Mouse (Mus musculus): ENCODE measurements around the gene Zfp446.

Zfp446 gene

GRCm38 (mm10) chr7:12987409-12988189 is 10.0 kb downstream of the Zfp446 start:
- no peak for DNase-seq

- DNase-seq, result no peak
Observed at GRCm38 (mm10) chr7:12992222-12992621, 14.6 kb downstream of the Zfp446 start.

- no peak for DNase-seq
Observed at GRCm38 (mm10) chr7:12993148-12993547, 15.5 kb downstream of the Zfp446 start.

- DNase-seq, result no peak
Observed at GRCm38 (mm10) chr7:12995862-12996261, 18.2 kb downstream of the Zfp446 start.

GRCm38 (mm10) chr7:12997230-12997629 is 19.6 kb downstream of the Zfp446 start:
- no peak for DNase-seq

- no peak for DNase-seq
Observed at GRCm38 (mm10) chr7:12998053-12998452, 20.4 kb downstream of the Zfp446 start, which contains the start of gene Slc27a5. TSS of gene Slc27a5 (minus strand) at chr7:12998192.

- DNase-seq, result no peak
Observed at GRCm38 (mm10) chr7:12998851-12999250, 21.2 kb downstream of the Zfp446 start, which contains the start of gene Trim28. TSS of gene Trim28 (plus strand) at chr7:12999114.

GRCm38 (mm10) chr7:13001584-13001983 is 23.9 kb downstream of the Zfp446 start:
- no peak for DNase-seq

GRCm38 (mm10) chr7:13003380-13003779 is 25.7 kb downstream of the Zfp446 start:
- no peak for DNase-seq

GRCm38 (mm10) chr7:13006011-13006410 is 28.4 kb downstream of the Zfp446 start:
- DNase-seq, result no peak

GRCm38 (mm10) chr7:13006531-13006930 is 28.9 kb downstream of the Zfp446 start:
- no peak for DNase-seq

GRCm38 (mm10) chr7:13007341-13008092 is 29.9 kb downstream of the Zfp446 start:
- no peak for DNase-seq

- peak; percentile 78 to 90 for DNase-seq
Observed at GRCm38 (mm10) chr7:13009143-13010004, 31.7 kb downstream of the Zfp446 start.

- no peak for DNase-seq
Observed at GRCm38 (mm10) chr7:13010005-13010908, 32.6 kb downstream of the Zfp446 start, which contains the start of gene Zbtb45. TSS of gene Zbtb45 (minus strand) at chr7:13010034.

GRCm38 (mm10) chr7:13013671-13014070 is 36.0 kb downstream of the Zfp446 start:
- DNase-seq, result no peak

- DNase-seq, result no peak
Observed at GRCm38 (mm10) chr7:13014275-13014839, 36.7 kb downstream of the Zfp446 start.

- no peak for DNase-seq
Observed at GRCm38 (mm10) chr7:13015217-13015616, 37.6 kb downstream of the Zfp446 start.

- peak; percentile 72 to 82 for DNase-seq
Observed at GRCm38 (mm10) chr7:13022773-13023535, 45.3 kb downstream of the Zfp446 start.

GRCm38 (mm10) chr7:13023928-13024731 is 46.5 kb downstream of the Zfp446 start:
- peak; percentile 83 to 89 for DNase-seq

GRCm38 (mm10) chr7:13024805-13025204 is 47.2 kb downstream of the Zfp446 start:
- DNase-seq, result peak; percentile 71 to 74
